Mouse (Mus musculus): ENCODE measurements around the gene Caln1.

- no peak for TF ChIP-seq GATA1 (IDR thresholded peaks at IDR 0.05; ENCODE audit: borderline replicate concordance, low read length)
- no peak for TF ChIP-seq FLI1 (IDR thresholded peaks at IDR 0.05; ENCODE audit: low read length)
Measured at GRCm38 (mm10) chr5:130869869-130870268, 500.6 kb downstream of the Caln1 start.

All from megakaryocyte, embryonic 14.5 days (primary cell).